Mouse (Mus musculus) adrenal gland, adult 8-10 months (tissue): ENCODE measurements at regions not wholly inside any gene's neighbourhood (a gene's known extent, or its start where the extent isn't known, plus 50 kb on each side); places are given as distances from the start of the nearest gene placed in this dataset.
"Not testable (repeated sequence)": the region's sequence is repeated elsewhere in the genome, so short reads cannot be mapped to it uniquely, and the experiment has no call there.

ENCODE experiments used
- DNase-seq: peaks from one replicate; pipeline ENCODE4 v3.0.0; 2022

GRCm38 (mm10) chr13:11030874-11031273, 670.2 kb upstream of the Chrm3 start:
- DNase-seq: not testable (repeated sequence)

- DNase-seq: no peak
These were observed 669.7 kb upstream of the Chrm3 start for GRCm38 (mm10) chr13:11030381-11030780.

GRCm38 (mm10) chr13:11025918-11026317, 665.3 kb upstream of the Chrm3 start:
- DNase-seq: no peak

GRCm38 (mm10) chr13:11024441-11024840, 663.8 kb upstream of the Chrm3 start:
- DNase-seq: no peak

GRCm38 (mm10) chr13:11017584-11017983, 656.9 kb upstream of the Chrm3 start:
- DNase-seq: no peak

GRCm38 (mm10) chr13:11005374-11005773, 644.7 kb upstream of the Chrm3 start:
- DNase-seq: no peak

GRCm38 (mm10) chr13:10991151-10991550, 630.5 kb upstream of the Chrm3 start:
- no peak for DNase-seq

- DNase-seq: no peak
These were observed 629.9 kb upstream of the Chrm3 start for GRCm38 (mm10) chr13:10990503-10991025.

- no peak for DNase-seq
These were observed 628.6 kb upstream of the Chrm3 start for GRCm38 (mm10) chr13:10989095-10989814.

- DNase-seq: no peak
These were observed 623.1 kb upstream of the Chrm3 start for GRCm38 (mm10) chr13:10983736-10984135.

GRCm38 (mm10) chr13:10982543-10982942, 621.9 kb upstream of the Chrm3 start:
- DNase-seq: no peak

GRCm38 (mm10) chr13:10971932-10972331, 611.3 kb upstream of the Chrm3 start:
- DNase-seq: no peak

- no peak for DNase-seq
These were observed 610.1 kb upstream of the Chrm3 start for GRCm38 (mm10) chr13:10970721-10971120.

GRCm38 (mm10) chr13:10952923-10953322, 592.3 kb upstream of the Chrm3 start:
- DNase-seq: no peak

GRCm38 (mm10) chr13:10950658-10951057, 590.0 kb upstream of the Chrm3 start:
- DNase-seq: not testable (repeated sequence)

- no peak for DNase-seq
These were observed 586.8 kb upstream of the Chrm3 start for GRCm38 (mm10) chr13:10947398-10947797.

- DNase-seq: no peak
These were observed 583.2 kb upstream of the Chrm3 start for GRCm38 (mm10) chr13:10943877-10944276.

GRCm38 (mm10) chr13:10942031-10942655, 581.5 kb upstream of the Chrm3 start:
- peak; percentile 8 for DNase-seq

GRCm38 (mm10) chr13:10938233-10938632, 577.6 kb upstream of the Chrm3 start:
- DNase-seq: no peak

- DNase-seq: no peak
These were observed 570.1 kb upstream of the Chrm3 start for GRCm38 (mm10) chr13:10930741-10931140.

- DNase-seq: no peak
These were observed 553.7 kb upstream of the Chrm3 start for GRCm38 (mm10) chr13:10914377-10914776.

GRCm38 (mm10) chr13:10909122-10909751, 548.6 kb upstream of the Chrm3 start:
- peak; percentile 19 for DNase-seq

- no peak for DNase-seq
These were observed 507.2 kb upstream of the Chrm3 start for GRCm38 (mm10) chr13:10867864-10868263.
